Mouse (Mus musculus) right cerebral cortex, adult 2 months (tissue): Measurements from ENCODE around the gene Ypel2.
A peak's percentile ranks its signal among the peaks of the same experiment; 100 is the strongest.
"Not testable (repeated sequence)": the region's sequence is repeated elsewhere in the genome, so short reads cannot be mapped to it uniquely, and the experiment has no call there.

Source experiments
- DNase-seq, 2 experiments: peaks; one replicate each; pipeline ENCODE4 v3.0.0; 2021 to 2022; ENCODE audit warnings: low spot score in 2 of 2

Ypel2 gene

DNA sequence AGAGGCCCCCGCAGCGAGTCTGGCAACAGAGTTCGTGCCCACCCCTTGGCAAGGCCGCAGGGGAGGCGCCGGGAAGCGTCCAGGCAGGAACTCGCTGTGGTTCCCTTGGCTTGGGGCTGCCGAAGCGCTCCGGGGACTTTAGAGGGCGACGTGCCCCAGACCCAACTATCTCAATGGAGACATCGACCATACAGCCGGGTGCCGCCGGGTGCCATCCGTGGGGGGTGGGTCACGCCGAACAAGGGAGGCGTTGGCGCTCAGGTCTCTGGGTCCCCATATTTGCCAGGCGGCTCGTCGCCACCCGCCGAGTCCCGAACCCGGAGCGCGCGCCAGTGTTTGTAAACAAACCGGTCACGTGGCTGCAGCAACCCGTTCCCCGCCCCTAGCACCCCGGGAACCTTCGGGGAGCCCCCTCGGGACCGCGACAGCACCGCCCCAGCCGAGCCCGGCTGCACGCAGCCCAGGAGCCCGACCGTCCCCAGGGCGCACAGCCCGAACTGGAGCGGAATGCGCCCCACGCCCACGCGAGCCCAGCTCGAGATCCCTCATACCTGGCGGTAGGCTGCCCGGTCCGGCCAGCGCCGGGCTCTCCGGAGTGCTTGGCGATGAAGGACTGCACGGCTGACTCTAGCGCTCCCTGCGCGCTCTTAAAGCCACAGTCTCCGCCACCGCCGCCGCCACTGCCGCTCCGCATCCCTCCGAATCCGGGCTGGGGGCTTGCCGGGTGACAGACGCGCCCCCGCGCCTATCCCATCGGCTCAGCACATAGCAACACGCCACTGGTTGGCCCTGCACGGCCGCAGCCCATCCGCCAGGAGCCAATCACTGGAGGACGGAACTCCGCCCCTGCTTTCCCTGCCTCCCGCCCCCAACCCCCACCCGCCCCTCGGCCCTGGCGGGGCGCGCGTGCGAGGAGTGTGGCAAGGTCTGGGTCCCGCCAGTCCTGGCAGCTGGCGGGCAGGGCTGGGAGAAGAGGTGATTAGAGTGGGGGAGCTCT, at the start of gene Ypel2:
Gene Ypel2 (minus strand): TSS at position 667 of the 997 bp plus-strand sequence.
- peak; percentile 97 for DNase-seq

DNA sequence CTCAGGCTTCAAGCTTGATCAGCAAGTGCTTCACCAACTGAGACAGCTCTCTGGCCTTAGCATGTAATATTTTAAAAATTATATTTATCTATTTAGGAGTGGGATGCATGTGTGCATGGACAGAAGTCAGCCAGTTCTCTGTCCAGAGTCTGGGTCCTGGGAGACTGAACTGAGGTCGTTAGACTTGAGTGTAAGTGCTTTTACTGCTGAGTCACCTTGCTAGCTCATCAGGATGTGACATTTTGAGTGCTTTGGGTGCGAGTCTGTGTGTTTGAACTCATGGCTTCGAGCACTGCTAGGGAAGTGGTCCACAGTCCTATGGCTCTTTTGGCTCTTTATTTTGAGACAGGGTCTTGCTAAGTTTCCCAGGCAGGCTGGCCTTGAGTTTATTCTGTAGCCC, 49.5 kb upstream of the Ypel2 start:
- no peak for DNase-seq

DNA sequence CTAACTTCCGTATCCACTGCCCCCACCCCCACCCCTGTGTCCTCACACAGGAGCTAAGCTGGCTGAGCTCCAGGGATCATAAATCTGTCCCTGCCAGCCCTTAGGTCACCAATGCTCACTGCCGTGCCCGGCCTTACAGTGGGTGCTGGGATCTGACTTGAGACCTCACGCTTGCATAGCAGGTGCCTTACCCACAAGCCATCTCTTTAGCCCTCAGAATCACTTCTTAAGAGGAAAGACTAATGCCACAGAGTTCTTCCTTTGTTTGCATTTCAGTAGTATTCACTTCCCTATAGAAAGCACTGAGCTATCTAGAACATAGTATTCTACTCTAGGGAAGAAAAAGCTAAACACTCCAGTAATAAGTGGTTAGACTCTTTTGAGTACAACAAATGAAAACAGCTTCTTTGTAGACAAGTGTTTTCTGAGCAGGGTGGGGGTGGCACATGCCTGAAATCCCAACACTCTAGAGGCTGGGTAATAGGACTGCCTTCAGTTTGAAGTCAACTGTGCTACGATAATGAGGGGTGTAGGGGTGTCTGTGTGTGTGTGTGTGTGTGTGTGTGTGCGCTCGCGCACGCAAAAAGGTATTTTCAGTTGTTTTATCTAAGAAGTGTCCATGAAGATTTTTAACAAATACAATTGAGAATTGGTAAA, 45.9 kb upstream of the Ypel2 start:
- DNase-seq = no peak

DNA sequence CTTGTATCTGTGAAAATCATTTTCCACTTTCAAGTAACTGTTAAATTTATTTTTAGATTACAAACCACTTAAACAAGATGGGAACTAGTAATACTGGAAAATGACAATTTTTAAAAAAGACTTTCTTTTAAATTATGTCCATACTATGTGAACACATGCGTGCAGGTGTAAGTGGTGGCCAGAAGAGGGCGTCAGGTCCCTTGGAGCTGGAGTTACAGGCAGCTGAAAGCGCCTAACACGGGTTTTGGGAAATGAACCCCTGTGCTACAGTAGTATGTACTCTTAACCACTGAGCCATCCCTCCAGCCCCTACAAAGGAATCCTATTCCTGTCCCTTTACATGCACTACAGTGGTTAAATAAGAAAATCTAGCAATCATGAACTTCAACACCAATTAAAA, 42.7 kb upstream of the Ypel2 start:
- no peak for DNase-seq

DNA sequence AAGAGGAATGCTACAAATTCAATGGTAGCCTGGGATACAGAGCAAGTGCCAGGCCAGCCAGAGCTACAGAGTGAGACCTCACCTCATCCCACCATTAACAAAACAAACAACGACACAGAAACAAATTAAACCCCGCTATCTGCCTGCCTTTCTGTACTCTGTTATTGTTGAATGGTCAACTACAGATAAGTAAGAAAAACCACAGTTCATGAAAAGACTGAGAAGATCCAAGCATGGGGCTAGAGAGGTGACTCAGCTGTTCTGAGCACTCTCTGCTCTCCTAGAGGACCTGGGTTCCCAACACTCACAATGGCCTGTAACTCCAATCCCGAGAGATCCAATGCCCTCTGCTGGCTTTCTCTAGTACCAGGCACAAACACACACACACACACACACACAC, 34.7 kb upstream of the Ypel2 start:
- DNase-seq = no peak

DNA sequence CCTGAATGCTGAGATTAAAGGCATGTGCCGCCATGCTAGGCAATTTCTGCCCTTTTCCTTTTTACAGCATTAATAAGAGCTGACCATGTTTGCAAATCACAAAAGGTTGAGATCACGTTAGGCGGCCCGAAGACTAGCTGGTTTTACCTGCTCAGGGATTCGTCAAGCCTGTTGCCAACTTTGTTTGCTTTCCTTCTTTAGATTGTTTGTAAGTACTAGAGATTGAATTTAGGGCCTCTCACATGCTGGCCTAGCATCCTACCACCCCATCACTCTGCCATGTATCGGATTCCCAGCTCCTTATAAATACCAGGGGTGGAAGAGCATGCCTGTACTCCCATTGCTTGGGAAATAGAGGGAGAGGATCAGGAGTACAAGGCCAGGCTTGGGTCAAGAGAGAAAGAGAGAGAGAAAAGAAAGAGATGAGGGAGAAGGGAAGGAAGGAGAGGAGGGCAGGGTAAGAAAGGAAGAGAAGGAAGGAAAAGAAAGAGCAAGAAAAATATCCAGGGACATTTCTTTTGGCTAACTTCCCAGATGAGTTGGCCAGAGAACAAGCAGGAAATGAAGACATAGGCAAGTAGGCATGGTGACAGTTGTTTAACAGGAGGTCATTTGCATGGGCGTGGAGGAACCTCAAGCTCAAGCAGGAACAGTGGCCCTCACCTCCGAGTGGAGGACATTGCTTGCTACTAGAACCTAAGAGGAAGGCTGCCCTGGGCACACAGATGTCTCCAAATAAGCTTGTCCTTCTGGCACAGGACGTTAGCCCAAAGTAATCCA, 32.8 kb upstream of the Ypel2 start:
- no peak for DNase-seq

DNA sequence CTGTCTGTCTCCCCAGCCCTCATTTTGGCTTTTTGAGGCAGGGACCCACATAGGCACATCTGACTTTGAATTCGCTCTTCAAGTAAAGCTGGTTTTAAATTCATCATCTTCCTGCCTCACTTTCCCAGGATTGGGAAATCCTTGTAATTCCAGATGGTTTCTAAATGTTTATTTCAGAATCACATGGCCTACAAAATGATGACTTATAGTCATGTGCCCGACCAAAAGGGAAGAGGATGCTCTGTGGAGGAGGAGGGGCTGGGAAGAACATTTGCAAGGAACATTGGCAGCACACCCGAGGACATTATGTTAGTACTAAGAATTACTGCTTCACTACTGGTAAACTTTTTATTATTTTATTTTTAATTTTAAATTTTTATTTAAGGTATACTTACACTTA, 31.8 kb upstream of the Ypel2 start:
- no peak for DNase-seq

DNA sequence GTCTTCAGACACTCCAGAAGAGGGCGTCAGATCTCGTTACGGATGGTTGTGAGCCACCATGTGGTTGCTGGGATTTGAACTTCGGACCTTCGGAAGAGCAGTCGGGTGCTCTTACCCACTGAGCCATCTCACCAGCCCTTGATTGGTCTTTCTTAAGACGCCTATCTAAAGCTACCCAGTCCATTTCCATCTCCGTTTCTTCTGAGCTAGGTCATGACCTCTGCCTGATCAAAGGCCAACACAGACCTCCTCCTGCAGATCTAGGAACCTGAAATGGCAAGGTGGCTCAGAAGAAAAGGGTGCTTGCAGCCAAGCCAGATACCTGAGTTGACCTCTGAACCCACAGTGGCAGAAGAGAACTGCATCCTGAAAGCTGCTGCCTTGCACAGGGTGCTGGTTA, 29.7 kb upstream of the Ypel2 start:
- DNase-seq = not testable (repeated sequence)

DNA sequence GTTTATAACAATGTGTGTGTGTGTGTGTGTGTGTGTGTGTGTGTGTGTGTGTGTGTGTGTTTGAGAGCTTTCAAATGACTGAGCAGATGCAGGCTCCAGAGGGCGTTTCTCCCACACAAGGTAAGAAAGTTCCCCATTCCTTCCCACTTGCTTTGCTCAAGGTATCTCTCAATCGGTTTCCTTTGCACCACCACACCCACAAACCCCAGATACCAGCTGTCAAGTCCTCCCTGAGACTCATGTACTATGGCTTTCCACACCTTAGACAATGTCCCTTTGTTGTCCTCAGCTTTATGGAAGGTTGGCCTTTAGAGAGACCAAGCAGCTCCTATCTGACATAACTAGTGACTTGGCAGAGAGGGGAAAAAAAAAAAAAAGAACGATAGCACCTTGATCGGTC, 29.3 kb upstream of the Ypel2 start:
- no peak for DNase-seq

DNA sequence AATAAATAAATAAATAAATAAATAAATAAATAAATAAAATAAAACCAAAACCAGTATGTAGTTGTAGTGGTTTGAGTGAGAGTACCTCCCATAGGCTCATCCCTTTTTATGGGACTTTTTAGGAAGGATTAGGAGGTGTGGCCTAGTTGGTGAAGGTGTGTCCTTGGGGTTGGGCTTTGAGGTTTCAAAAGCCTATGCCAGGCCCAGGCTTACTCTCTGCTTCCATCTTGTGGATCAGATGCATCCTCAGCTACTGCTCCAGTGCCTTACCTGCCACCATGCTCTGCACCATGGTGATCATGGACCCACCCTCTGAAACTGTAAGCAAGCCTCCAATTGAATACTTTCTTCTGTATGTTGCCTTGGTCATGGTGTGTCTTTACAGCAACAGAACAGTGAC, 28.0 kb upstream of the Ypel2 start:
- no peak for DNase-seq

DNA sequence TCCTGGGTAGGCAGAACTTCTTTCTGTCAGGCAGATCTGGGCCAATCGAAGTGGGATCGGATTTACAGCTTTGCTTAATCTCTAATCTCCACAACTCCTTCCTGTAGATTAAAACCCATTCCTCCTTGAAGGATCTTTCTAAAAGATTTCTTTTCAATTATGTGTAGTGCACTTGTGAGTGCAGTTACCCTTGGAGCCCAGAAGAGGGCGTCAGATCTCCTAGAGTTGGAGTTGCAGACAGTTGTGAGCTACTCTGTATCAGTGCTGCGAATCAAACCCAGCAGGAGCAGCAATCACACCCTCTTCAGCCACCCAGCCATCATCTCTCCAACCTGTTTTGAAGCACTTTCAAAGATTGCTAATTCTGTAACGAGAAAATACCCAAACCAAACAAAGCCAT, 26.9 kb upstream of the Ypel2 start:
- DNase-seq = no peak

DNA sequence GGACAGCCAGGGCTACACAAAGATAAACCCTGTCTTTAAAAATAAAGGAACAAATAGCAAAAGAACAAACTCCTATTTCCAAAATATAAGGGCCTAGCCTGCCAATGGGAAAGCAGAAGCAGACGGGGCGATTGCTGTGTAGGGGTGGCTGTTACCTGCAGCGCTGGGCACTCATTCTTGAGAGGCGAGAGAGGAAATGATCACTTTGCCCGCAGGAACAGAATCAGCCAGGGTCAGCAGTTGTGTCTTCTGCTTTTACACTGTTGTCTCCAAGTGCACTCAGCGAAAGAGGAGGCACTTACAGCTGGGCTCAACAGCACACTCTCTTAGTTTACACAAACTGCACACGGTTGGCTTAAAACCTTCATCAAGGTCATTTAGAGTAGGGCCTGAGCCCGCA, 25.9 kb upstream of the Ypel2 start:
- DNase-seq = no peak

DNA sequence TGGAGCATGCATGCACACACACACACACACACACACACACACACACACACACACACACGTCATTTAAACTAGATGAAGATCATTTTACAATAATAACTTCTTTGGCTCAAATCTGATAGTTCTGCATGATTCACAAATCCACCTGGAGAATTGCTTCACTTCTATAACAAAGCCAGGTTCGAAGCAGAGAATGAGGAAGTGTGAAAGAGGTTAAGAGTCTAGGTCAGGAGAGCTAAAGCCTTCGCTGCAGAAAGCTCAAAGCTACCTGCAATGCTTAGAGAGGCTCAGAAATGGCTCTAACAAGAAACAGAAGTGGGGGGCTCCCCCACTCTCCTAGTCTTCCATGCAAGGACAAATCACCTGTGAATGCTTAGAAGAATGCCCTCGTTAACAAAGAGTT, 24.6 kb upstream of the Ypel2 start:
- DNase-seq = no peak

DNA sequence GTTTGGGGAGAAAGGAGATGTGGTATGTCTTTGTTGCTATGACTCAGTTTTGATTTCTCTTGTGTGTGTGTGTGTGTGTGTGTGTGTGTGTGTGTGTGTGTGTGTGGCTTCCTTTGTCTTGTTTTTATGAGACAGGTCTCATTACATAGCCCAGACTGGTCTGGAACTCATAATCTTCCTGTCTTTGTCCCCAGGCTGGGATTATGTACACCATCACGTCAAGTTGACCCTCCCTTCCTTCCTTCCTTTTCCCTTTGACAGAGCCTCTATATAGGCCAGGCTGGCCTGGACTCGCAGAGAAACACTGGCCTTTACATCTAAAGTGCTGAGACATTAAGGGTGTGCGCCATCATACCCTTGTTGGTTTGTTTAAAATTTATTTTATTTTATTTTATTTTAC, 22.2 kb upstream of the Ypel2 start:
- DNase-seq = no peak

DNA sequence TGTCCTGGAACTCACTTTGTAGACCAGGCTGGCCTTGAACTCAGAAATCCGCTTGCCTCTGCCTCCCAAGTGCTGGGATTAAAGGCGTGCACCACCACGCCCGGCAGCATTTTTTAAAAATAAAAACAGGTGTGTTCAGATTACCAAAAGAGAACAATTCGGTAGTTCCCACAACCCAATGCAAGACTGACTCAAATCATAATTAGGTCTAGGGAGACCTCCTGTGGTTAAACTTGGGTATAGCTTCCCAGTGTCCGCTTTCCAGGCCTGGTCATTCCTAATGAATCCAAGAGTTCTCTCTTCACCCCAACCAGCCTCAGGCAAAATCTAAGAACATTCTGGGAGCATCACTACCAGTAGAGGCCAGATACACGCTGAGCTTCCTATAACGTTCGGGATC, 17.0 kb upstream of the Ypel2 start:
- peak; percentile 69 to 72 for DNase-seq

DNA sequence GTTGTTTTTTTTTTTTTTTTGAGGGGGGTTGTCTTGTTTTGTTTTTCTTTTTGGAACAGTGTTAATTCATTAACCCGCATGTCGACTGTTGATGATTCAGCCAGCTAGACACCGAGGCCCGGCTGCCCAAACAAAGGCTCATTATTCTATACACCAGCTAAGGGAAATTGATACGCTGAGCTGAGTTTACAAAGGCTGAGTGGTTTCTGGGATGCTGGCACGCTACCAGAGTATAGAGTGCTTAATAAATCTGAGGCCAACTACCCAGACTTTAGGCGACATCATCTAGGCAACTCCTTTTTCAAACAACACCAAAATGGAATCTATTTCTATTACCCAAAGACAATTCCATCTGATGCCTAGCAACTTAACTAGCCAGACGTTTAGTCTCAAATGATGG, 13.9 kb upstream of the Ypel2 start:
- DNase-seq = no peak

DNA sequence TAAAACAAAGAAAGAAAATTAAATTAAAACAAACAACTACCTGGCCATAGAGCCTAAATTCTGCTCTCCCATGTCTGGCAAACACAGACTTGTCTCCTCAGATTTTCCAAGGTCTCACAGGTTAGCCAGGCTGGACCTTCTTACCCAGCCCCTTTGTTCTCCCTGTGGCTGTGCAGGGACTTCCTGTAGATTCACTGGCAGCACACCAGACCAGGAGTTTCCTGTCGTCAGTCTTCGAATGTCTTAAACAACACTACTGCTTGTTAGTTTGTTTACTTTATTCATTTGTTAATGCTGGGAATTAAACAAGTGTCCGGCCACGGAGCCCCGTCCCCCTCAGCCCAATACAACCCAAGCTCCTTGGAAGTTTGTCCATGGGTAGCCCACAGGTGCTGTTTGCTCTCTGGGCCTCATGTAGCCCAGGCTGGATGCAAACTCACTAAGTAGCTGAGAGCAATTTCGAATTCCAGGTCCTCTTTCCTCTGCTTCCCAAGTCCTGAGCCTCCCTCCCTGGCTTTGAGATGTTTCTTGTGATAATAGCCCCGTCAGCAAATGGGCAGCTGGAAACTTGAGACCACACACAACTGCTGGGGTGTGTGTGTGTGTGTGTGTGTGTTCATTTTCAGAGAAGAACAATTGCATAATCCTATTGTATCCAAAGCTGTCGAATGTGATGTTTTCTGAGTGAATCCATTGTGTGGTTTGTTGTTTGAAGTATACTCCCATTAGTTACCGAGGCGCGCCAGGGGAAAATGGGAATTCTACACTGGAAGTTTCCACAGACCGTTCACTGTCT, 11.7 kb upstream of the Ypel2 start:
- no peak for DNase-seq

DNA sequence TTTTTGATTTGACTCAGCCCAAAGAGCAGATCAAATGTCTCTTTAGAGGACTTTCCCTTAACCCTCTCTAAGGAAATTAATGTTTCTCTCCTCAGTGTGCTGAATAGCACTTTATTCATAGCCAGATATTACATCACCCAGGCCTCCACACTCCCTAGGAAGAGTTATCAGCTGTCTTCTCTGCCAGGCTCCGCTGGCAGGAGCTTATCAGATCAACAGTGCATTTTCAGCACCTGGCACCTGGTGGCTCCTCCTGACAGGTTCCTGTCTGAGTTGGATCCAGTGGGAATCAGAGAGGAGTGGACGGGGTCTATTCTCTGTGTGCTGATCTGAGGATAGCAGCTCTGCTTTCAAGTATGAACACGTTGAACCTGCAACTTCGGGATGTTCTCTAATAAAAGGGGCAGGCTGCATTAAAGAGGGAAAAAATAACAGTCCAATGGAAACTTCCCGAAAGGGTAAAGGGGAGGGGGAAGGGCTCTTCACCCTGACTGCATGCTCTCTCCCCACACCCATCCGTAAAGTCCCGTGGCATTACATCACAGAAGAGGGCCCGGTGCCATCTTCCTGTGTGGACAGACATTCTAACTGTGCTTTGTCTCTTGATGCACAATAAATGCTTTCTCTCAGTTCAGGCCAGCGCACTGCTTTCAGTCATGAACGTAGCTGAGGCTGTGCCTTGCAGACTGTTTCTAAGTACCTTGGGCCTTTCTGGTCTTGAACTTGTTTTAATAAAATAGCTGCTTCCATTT, 8.7 kb upstream of the Ypel2 start:
- no peak for DNase-seq

DNA sequence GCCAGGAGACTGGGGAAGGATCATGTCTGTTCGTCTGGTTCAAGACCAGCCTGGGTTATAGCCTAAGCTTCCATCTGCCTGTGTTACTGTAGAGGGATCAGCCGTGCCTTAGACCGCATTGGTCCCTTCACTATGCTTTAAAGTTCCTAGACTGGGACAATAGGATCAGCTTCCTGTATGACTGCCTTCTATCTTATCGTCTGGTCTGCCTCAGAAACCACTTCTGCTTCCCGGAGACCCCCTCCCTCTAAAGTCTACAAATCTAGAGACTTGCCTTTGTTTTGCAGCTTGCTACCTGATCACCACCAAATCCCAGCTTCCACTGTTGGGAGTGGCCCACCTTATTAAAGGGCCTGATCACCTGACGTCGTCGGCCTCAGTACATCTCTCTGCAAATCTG, 7.7 kb upstream of the Ypel2 start:
- DNase-seq = no peak

DNA sequence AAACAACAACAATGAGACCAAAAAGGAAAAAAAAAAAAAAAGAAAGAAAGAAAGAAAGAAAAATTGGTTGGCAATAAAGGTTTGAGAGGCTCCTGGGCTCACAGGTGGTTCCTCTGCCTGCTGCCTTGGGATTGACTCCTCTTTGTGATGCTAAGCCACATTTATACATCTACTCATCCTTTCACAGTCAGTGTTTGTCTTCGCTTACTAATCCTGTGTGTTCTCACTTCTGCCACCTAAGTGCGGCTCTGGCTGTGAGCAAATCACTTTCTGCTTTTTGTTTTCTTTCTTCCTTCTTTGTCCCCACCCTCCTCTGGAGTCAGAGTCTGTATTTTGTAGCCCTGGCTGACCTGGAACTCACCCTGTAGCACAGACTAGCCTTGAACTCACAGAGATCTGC, 2.8 kb upstream of the Ypel2 start:
- no peak for DNase-seq
